Mouse (Mus musculus) MEL (cell line): ENCODE results near the gene Bod1. TPM values are rescaled to one million over a fixed set of nuclear protein-coding genes. Genes with fewer than 3 reads are reported as not detected.

Source experiments
- DNase-seq: peaks from one replicate; pipeline ENCODE4 v3.0.0; 2011; ENCODE audit warnings: low read depth, low spot score
- H3K27ac ChIP-seq: 2 replicates; pipeline ENCODE4 v1.5.1; 2012; ENCODE audit warnings: low read depth, mild to moderate bottlenecking, control low read depth, low read length, moderate library complexity; ENCODE audit not compliant: control insufficient read depth
- H3K27me3 ChIP-seq, 2 experiments: fragments of 150-350 bp in 1 of 2; sonication (generic) in 1 of 2; 2 replicates each; pipeline ENCODE4 v1.6.1; 2012; ENCODE audit warnings: low read length in 2 of 2, mild to moderate bottlenecking in 2 of 2, improper control_type of control experiment in 1 of 2, moderate library complexity in 1 of 2; ENCODE audit not compliant: insufficient read depth in 2 of 2, control insufficient read depth in 1 of 2
- H3K36me3 ChIP-seq, 2 experiments: 2 replicates each; pipeline ENCODE4 v1.6.1; 2012 to 2014; ENCODE audit warnings: low read length in 2 of 2, improper control_type of control experiment in 1 of 2, inconsistent platforms in 1 of 2, mild to moderate bottlenecking in 1 of 2; ENCODE audit not compliant: insufficient read depth in 2 of 2, control insufficient read depth in 1 of 2
- H3K4me1 ChIP-seq, 2 experiments: fragments of 150-350 bp in 1 of 2; sonication (generic) in 1 of 2; 2 replicates each; pipeline ENCODE4 v1.6.1; 2012; ENCODE audit warnings: low read length in 2 of 2, improper control_type of control experiment in 1 of 2, mild to moderate bottlenecking in 1 of 2; ENCODE audit not compliant: insufficient read depth in 2 of 2, control insufficient read depth in 1 of 2
- H3K4me3 ChIP-seq, 2 experiments: fragments of 150-350 bp in 1 of 2; sonication (generic) in 1 of 2; 2 replicates each; pipeline ENCODE4 v1.5.1; 2012; ENCODE audit warnings: low read depth in 2 of 2, low read length in 2 of 2, mild to moderate bottlenecking in 2 of 2, moderate library complexity in 2 of 2, control low read depth in 1 of 2, improper control_type of control experiment in 1 of 2; ENCODE audit not compliant: control insufficient read depth in 1 of 2, insufficient read depth in 1 of 2
- H3K79me2 ChIP-seq: 2 replicates; pipeline ENCODE4 v1.6.1; 2012; ENCODE audit warnings: mild to moderate bottlenecking, low read length, moderate library complexity; ENCODE audit not compliant: control insufficient read depth, poor library complexity, insufficient read depth
- H3K9ac ChIP-seq: 2 replicates; pipeline ENCODE4 v1.6.1; 2012; ENCODE audit warnings: low read depth, mild to moderate bottlenecking, control low read depth, low read length, moderate library complexity; ENCODE audit not compliant: control insufficient read depth, poor library complexity, severe bottlenecking
- H3K9me3 ChIP-seq: fragments of 150-350 bp; sonication (generic); replicated peaks from 2 replicates; pipeline ENCODE4 v1.6.1; 2012; ENCODE audit warnings: mild to moderate bottlenecking, low read length, improper control_type of control experiment, moderate library complexity; ENCODE audit not compliant: insufficient read depth
- CTCF ChIP-seq, 3 experiments: IDR thresholded peaks in 2 of 3; conservative IDR thresholded peaks in 1 of 3; 2 replicates each; pipeline ENCODE4 v1.5.1; 2011 to 2012; ENCODE audit warnings: low read length in 3 of 3, low read depth in 2 of 3, mild to moderate bottlenecking in 2 of 3, improper control_type of control experiment in 1 of 3, inconsistent platforms in 1 of 3, mixed read lengths in 1 of 3, moderate library complexity in 1 of 3; ENCODE audit not compliant: control insufficient read depth in 1 of 3, insufficient read depth in 1 of 3, poor library complexity in 1 of 3, severe bottlenecking in 1 of 3
- E2F4 ChIP-seq: IDR thresholded peaks from 2 replicates; pipeline ENCODE4 v1.6.1; 2011; ENCODE audit warnings: low read depth, low read length, improper control_type of control experiment, borderline replicate concordance
- ETS1 ChIP-seq: IDR thresholded peaks from 2 replicates; pipeline ENCODE4 v1.6.1; 2012; ENCODE audit warnings: low read depth, mild to moderate bottlenecking, inconsistent platforms, low read length, improper control_type of control experiment, moderate library complexity
- GABPA ChIP-seq: IDR thresholded peaks from 2 replicates; pipeline ENCODE4 v1.6.1; 2012; ENCODE audit warnings: low read depth, mild to moderate bottlenecking, inconsistent platforms, low read length, improper control_type of control experiment, moderate library complexity
- JUND ChIP-seq: IDR thresholded peaks from 2 replicates; pipeline ENCODE4 v1.6.1; 2011; ENCODE audit warnings: low read depth, mild to moderate bottlenecking, improper control_type of control experiment, low read length
- KAT2A ChIP-seq: conservative IDR thresholded peaks from 2 replicates; pipeline ENCODE4 v1.6.1; 2012; ENCODE audit warnings: low read depth, low read length, improper control_type of control experiment, inconsistent platforms
- MAX ChIP-seq: IDR thresholded peaks from 2 replicates; pipeline ENCODE4 v1.6.1; 2011; ENCODE audit warnings: low read length, improper control_type of control experiment
- MXI1 ChIP-seq: IDR thresholded peaks from 2 replicates; pipeline ENCODE4 v1.6.1; 2011; ENCODE audit warnings: mild to moderate bottlenecking, low read depth, low read length, improper control_type of control experiment
- NELFE ChIP-seq: IDR thresholded peaks from 2 replicates; pipeline ENCODE4 v1.6.1; 2011; ENCODE audit warnings: low read depth, low read length, improper control_type of control experiment
- NRF1 ChIP-seq: IDR thresholded peaks from 2 replicates; pipeline ENCODE4 v1.6.1; 2014; ENCODE audit warnings: low read depth, mild to moderate bottlenecking, inconsistent platforms, low read length, improper control_type of control experiment, moderate library complexity; ENCODE audit not compliant: poor library complexity, insufficient read depth, severe bottlenecking
- RAD21 ChIP-seq: IDR thresholded peaks from 2 replicates; pipeline ENCODE4 v1.6.1; 2011; ENCODE audit warnings: mild to moderate bottlenecking, low read depth, low read length, improper control_type of control experiment
- SMC3 ChIP-seq: IDR thresholded peaks from 2 replicates; pipeline ENCODE4 v1.6.1; 2011; ENCODE audit warnings: low read depth, low read length, improper control_type of control experiment
- TAL1 ChIP-seq: IDR thresholded peaks from 2 replicates; pipeline ENCODE4 v1.6.1; 2012; ENCODE audit warnings: mild to moderate bottlenecking, inconsistent platforms, low read length, moderate library complexity, mixed read lengths
- TCF12 ChIP-seq: IDR thresholded peaks from 2 replicates; pipeline ENCODE4 v1.6.1; 2014; ENCODE audit warnings: low read depth, mild to moderate bottlenecking, inconsistent platforms, low read length, improper control_type of control experiment, moderate library complexity
- USF2 ChIP-seq, 2 experiments: IDR thresholded peaks; 2 replicates each; pipeline ENCODE4 v1.6.1; 2011 to 2012; ENCODE audit warnings: improper control_type of control experiment in 2 of 2, low read length in 2 of 2, borderline replicate concordance in 1 of 2, inconsistent platforms in 1 of 2, low read depth in 1 of 2, mild to moderate bottlenecking in 1 of 2; ENCODE audit not compliant: insufficient read depth in 1 of 2
- ZMIZ1 ChIP-seq: IDR thresholded peaks from 2 replicates; pipeline ENCODE4 v1.6.1; 2012; ENCODE audit warnings: low read depth, mild to moderate bottlenecking, inconsistent platforms, low read length, improper control_type of control experiment, moderate library complexity
- ZNF384 ChIP-seq: IDR thresholded peaks from 2 replicates; pipeline ENCODE4 v1.6.1; 2012; ENCODE audit warnings: low read depth, mild to moderate bottlenecking, inconsistent platforms, low read length, improper control_type of control experiment
- polyA plus RNA-seq, 2 experiments: library from polyadenylated mRNA; stranded (reverse) in 1 of 2; unstranded in 1 of 2; fragments of >175 nt in 1 of 2; fragments of >200 nt in 1 of 2; gene quantifications; 2 replicates each; pipeline versions ENCODE4 v1.2.1 to v1.2.4; 2012; ENCODE audit warnings: low replicate concordance in 2 of 2, low read depth in 1 of 2; ENCODE audit not compliant: insufficient read length in 2 of 2, insufficient read depth in 1 of 2, missing spikeins in 1 of 2
- total RNA-seq: library from RNA; depleted of rRNA; stranded (reverse); fragments of 300-350 nt; gene quantifications from 2 replicates; pipeline ENCODE4 v1.2.3, GENCODE M21; 2012

Gene Bod1
- total and polyA plus RNA-seq, 3 experiments, result 40.0 to 47.3 TPM; not detected in 1

- peak in 2 of 3 experiments; percentile 14 to 22; a peak in 1 of 6 replicates for TF ChIP-seq CTCF (IDR thresholded peaks at IDR 0.05 in 2 of 3, conservative IDR thresholded peaks at IDR 0.05 in 1 of 3; ENCODE audit: control insufficient read depth in 1 of 3, insufficient read depth in 1 of 3, low read depth in 2 of 3, low read length in 3 of 3, poor library complexity in 1 of 3, severe bottlenecking in 1 of 3)
- no peak for TF ChIP-seq SMC3
- Histone ChIP-seq H3K4me3 (no peak overlapping the region), H3K27me3 (no peaks in the 10 kb centered on the region), H3K9ac (no peak overlapping the region), H3K27ac (no peak overlapping the region), H3K36me3 (peaks cover 0 to 2% of the 10 kb centered on the region in 2 experiments; a peak in 1 of 4 replicates), H3K79me2 (no peaks in the 10 kb centered on the region), H3K9me3 (no peaks in the 10 kb centered on the region), H3K4me1 (no peaks in the 10 kb centered on the region)
- DNase-seq, result peak; percentile 52
These were observed 7.5 kb downstream of the Bod1 start for GRCm38 (mm10) chr11:31664186-31664585.

- no peak for DNase-seq
- H3K36me3 ChIP-seq, result peaks cover 0 to 2% of the 10 kb centered on the region in 2 experiments; a peak in 1 of 4 replicates
- no peak overlapping the region for H3K4me3 ChIP-seq
- no peak overlapping the region for H3K27ac ChIP-seq
- no peaks in the 10 kb centered on the region for H3K27me3 ChIP-seq
- no peaks in the 10 kb centered on the region for H3K9me3 ChIP-seq
- no peak overlapping the region for H3K9ac ChIP-seq
- H3K4me1 ChIP-seq, result no peaks in the 10 kb centered on the region
- H3K79me2 ChIP-seq, result no peaks in the 10 kb centered on the region
- no peak for TF ChIP-seq KAT2A
- TF ChIP-seq USF2 (IDR thresholded peaks at IDR 0.05; ENCODE audit: borderline replicate concordance in 1 of 2, insufficient read depth in 1 of 2, low read depth in 1 of 2, low read length in 2 of 2), result no peak
- TF ChIP-seq NRF1, result no peak
- TF ChIP-seq RAD21, result no peak
- TF ChIP-seq TAL1, result no peak
- TF ChIP-seq ETS1, result no peak
- TF ChIP-seq E2F4, result no peak
- TF ChIP-seq MAX, result no peak
- TF ChIP-seq JUND, result no peak
- TF ChIP-seq MXI1, result no peak
- no peak for TF ChIP-seq NELFE
- no peak for TF ChIP-seq ZNF384
- no peak for TF ChIP-seq GABPA
- TF ChIP-seq ZMIZ1, result no peak
- no peak for TF ChIP-seq TCF12
These were observed 8.2 kb downstream of the Bod1 start for GRCm38 (mm10) chr11:31663501-31663900.
